Mouse (Mus musculus) intestine, embryonic 16.5 days (tissue): ENCODE results near the gene Havcr1. TPM values are rescaled to one million over a fixed set of nuclear protein-coding genes. Genes with fewer than 3 reads are reported as not detected.
A peak's percentile ranks its signal among the peaks of the same experiment; 100 is the strongest.
"Not testable (repeated sequence)": the region's sequence is repeated elsewhere in the genome, so short reads cannot be mapped to it uniquely, and the experiment has no call there.

Experiments
- ATAC-seq: fragments of 200-750 bp; cut with Nextera tagmentation; 2 replicates; pipeline ENCODE4 v1.8.0; 2017; ENCODE audit warnings: moderate TSS enrichment, moderate library complexity
- H3K27ac ChIP-seq: fragments of 300-500 bp; sonication (generic); 2 replicates; pipeline ENCODE4 v1.5.1; 2014; ENCODE audit warnings: mild to moderate bottlenecking, low read length
- H3K27me3 ChIP-seq: fragments of 300-500 bp; sonication (generic); replicated peaks from 2 replicates; pipeline ENCODE4 v1.6.1; 2014; ENCODE audit warnings: low read length, control low read depth, mixed read lengths; ENCODE audit not compliant: control insufficient read depth, insufficient read depth
- H3K36me3 ChIP-seq: fragments of 300-500 bp; sonication (generic); 2 replicates; pipeline ENCODE4 v1.6.1; 2014; ENCODE audit warnings: low read length, control low read depth; ENCODE audit not compliant: control insufficient read depth, insufficient read depth
- H3K4me1 ChIP-seq: fragments of 300-500 bp; sonication (generic); 2 replicates; pipeline ENCODE4 v1.6.1; 2014; ENCODE audit warnings: low read length, control low read depth, mixed read lengths; ENCODE audit not compliant: control insufficient read depth, insufficient read depth
- H3K4me2 ChIP-seq: fragments of 300-500 bp; sonication (generic); 2 replicates; pipeline ENCODE4 v1.6.1; 2014; ENCODE audit warnings: low read depth, low read length, control low read depth
- H3K4me3 ChIP-seq: fragments of 300-500 bp; sonication (generic); 2 replicates; pipeline ENCODE4 v1.5.1; 2014; ENCODE audit warnings: mild to moderate bottlenecking, low read length
- H3K9ac ChIP-seq: fragments of 300-500 bp; sonication (generic); 2 replicates; pipeline ENCODE4 v1.6.1; 2014; ENCODE audit warnings: low read depth, low read length
- H3K9me3 ChIP-seq: fragments of 300-500 bp; sonication (generic); 2 replicates; pipeline ENCODE4 v1.6.1; 2016; ENCODE audit warnings: low read length, control low read depth; ENCODE audit not compliant: control insufficient read depth
- WGBS: fragments of 180-500 bp; shearing (Covaris S2); extraction: QIAGEN DNeasy Blood & Tissue Kit; methylation state at CpG from one replicate; pipeline ENCODE4 v1.1.7; 2014; 5-methylcytosine and 5-hydroxymethylcytosine counted together
- polyA plus RNA-seq: library from polyadenylated mRNA; unstranded; fragments of >200 nt; fragmentation: Nextera tagmentation; extraction: Ambion mirVana; gene quantifications from 2 replicates; pipeline ENCODE4 v1.2.1, GENCODE M21; 2015

The Havcr1 gene
- 0.12 TPM in 1 of 2 replicates, not detected in the other for polyA plus RNA-seq

DNA sequence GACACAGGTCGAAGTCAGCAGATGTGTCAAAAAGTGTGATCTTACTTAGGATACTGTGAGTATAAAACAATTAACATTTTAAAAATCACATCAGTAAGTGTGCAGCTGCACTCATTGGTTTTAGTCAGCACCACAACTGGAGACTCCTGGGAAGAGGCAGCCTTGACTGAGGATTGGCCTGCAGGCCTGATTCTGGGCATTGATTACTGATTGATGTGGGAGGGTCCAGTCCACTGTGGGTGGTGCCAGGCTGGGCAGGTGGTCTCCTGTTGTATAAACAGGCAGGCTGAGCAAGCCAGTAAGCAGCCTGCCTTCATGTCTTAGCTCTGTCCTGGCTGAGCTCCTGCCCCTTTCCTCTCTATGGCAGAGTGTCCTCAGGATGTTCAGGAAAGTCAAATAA, at the start of gene Havcr1:
Gene Havcr1 (plus strand): TSS at position 5 of the 400 bp plus-strand sequence.
- 81% methylated on average over 1 of the region's 1 CpGs for WGBS
- H3K4me3 ChIP-seq, H3K36me3 ChIP-seq, H3K27me3 ChIP-seq, ATAC-seq, H3K27ac ChIP-seq, H3K9ac ChIP-seq, H3K4me1 ChIP-seq, H3K4me2 ChIP-seq, H3K9me3 ChIP-seq: not testable (repeated sequence)

DNA sequence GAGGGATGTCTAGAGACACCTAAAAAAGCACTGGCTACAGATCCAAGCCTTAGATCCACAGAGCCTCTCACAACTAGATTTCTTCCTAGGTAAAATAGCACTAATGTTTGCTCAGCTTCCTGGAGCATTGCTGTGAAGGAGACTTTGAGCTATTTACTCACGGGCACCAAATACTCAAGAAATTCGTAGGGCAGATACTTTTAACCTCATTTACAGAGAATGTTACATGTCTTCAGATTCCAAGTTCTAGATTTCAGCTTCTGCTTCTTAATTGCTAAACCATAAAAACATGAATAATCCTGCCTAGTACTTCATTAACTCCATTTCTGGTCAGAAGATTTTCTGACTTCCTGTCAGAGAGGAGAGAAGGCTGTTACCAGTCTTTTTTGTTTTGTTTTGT, 44.7 kb upstream of the Havcr1 start:
- Histone ChIP-seq H3K9ac (no peak overlapping the region), H3K27ac (no peak overlapping the region), H3K27me3 (no peaks in the 10 kb centered on the region), H3K9me3 (no peaks in the 10 kb centered on the region), H3K36me3 (no peaks in the 10 kb centered on the region), H3K4me2 (no peak overlapping the region), H3K4me3 (no peak overlapping the region), H3K4me1 (no peaks in the 10 kb centered on the region)
- ATAC-seq = no peak
- 74% methylated on average over 2 of the region's 2 CpGs for WGBS

DNA sequence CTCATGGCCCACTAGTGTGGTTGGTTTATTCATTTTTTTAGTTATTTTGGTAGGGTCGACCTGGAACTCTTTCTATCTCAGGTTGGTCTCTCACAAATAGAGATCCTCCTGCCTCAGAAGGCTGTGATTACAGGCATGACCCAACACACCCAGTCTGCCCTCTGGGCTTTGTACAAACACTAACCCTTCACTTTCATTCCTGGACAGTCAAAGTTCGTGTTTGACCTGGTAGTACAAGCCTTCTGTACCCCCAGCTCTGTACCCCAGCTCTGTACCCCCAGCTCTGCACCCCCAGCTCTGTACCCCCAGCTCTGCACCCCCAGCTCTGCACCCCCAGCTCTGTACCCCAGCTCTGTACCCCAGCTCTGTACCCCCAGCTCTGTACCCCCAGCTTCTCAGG, 39.0 kb upstream of the Havcr1 start:
- ATAC-seq, H3K9me3 ChIP-seq, H3K36me3 ChIP-seq, H3K4me2 ChIP-seq, H3K27ac ChIP-seq, H3K4me3 ChIP-seq, H3K4me1 ChIP-seq, H3K9ac ChIP-seq, H3K27me3 ChIP-seq: not testable (repeated sequence)
- 81% methylated on average over 2 of the region's 2 CpGs for WGBS

DNA sequence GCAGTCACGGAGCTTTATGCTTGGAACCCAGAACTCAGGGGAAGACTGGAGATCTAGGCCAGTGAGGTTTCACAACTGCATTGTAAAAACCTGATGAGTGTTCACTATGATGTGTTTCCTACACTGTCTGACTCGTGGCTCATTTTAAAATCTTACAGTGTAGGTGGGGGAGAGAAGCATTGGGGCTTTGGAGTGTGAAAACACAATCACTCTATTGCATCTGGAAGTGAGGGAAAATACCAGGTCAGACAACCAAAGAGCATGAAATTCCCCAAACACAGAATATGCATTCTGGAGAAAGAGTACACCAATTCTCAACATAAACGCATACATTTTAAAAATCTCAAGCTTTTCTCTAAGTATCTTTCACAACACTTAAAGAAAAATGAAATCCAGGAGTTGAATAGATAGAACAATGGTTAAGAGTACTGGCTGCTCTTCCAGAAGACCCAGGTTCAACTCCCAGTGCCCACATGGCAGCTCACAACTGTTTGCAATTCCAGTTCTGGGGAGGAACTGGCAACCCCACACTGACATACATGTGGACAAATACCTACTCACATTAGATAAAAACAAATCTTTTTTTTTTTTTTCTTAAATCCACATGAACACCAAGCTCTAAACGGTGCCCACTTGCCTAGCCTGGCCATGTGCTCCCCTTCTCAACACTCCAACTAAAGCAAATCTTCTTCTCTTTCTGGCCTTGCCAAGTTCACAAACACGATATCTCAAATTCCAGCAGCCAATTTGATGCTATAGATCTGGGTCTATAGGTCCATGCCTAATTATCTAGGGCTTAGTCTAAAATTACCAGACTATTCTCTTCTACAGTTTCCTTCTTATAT, 37.2 kb upstream of the Havcr1 start:
- H3K36me3 ChIP-seq = no peaks in the 10 kb centered on the region
- no peak overlapping the region for H3K9ac ChIP-seq
- H3K4me2 ChIP-seq = no peak overlapping the region
- H3K27ac ChIP-seq = no peak overlapping the region
- no peaks in the 10 kb centered on the region for H3K27me3 ChIP-seq
- H3K4me3 ChIP-seq = no peak overlapping the region
- H3K4me1 ChIP-seq = no peaks in the 10 kb centered on the region
- 76% methylated on average over 5 of the region's 5 CpGs for WGBS
- H3K9me3 ChIP-seq = no peaks in the 10 kb centered on the region; the same call in 1 of the 2 replicates
- no peak for ATAC-seq

DNA sequence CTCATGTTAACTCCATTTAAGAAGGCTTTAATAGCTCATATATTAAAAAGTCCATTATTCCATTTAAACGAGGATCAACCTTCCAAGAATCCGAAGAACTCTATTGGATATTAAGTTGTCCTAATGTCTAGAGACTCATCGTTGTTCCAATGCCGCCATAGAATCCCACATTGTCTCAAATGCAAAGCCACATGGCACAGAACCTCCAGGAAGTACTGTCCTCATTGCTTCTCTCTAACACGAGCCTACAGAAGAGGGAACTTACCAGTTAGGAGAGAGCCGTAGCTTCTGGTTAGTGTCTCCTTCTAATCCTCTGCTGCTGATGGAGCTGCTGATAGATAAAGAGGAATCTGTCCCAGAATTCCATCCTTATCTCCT, 36.6 kb upstream of the Havcr1 start:
- no peak overlapping the region for H3K27ac ChIP-seq
- H3K9me3 ChIP-seq = no peaks in the 10 kb centered on the region; the same call in 1 of the 2 replicates
- 83% methylated on average over 6 of the region's 6 CpGs for WGBS
- no peak overlapping the region for H3K9ac ChIP-seq
- ATAC-seq = no peak
- H3K27me3 ChIP-seq = no peaks in the 10 kb centered on the region
- H3K36me3 ChIP-seq = no peaks in the 10 kb centered on the region
- no peak overlapping the region for H3K4me2 ChIP-seq
- no peaks in the 10 kb centered on the region for H3K4me1 ChIP-seq
- no peak overlapping the region for H3K4me3 ChIP-seq

DNA sequence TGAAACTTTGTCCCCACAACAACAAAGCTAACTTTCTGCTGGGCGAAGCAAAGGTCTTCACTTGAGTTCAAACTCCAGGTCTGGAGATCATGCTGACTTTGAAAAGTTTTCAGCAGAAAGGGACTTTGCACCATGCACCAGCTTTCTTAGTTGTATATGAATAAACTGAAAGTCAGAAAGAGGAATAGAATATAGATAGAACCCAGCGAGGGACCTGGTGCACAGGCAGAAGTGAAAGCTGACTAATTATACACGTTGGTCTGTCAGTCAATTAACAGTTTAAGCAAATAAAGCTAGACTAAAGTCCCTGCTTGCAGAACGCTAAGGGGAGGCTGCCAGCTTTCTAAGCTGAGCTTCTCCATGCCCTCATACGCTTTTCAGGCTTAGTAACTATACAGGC, 36.0 kb upstream of the Havcr1 start:
- no peak overlapping the region for H3K27ac ChIP-seq
- no peaks in the 10 kb centered on the region for H3K4me1 ChIP-seq
- H3K4me2 ChIP-seq = no peak overlapping the region
- no peaks in the 10 kb centered on the region for H3K27me3 ChIP-seq
- H3K4me3 ChIP-seq = no peak overlapping the region
- ATAC-seq = 0 out of 2 replicates have a peak, but pooled peaks have one; percentile 31
- 70% methylated on average over 5 of the region's 5 CpGs for WGBS
- H3K9me3 ChIP-seq = no peaks in the 10 kb centered on the region; the same call in 1 of the 2 replicates
- no peak overlapping the region for H3K9ac ChIP-seq
- H3K36me3 ChIP-seq = no peaks in the 10 kb centered on the region

DNA sequence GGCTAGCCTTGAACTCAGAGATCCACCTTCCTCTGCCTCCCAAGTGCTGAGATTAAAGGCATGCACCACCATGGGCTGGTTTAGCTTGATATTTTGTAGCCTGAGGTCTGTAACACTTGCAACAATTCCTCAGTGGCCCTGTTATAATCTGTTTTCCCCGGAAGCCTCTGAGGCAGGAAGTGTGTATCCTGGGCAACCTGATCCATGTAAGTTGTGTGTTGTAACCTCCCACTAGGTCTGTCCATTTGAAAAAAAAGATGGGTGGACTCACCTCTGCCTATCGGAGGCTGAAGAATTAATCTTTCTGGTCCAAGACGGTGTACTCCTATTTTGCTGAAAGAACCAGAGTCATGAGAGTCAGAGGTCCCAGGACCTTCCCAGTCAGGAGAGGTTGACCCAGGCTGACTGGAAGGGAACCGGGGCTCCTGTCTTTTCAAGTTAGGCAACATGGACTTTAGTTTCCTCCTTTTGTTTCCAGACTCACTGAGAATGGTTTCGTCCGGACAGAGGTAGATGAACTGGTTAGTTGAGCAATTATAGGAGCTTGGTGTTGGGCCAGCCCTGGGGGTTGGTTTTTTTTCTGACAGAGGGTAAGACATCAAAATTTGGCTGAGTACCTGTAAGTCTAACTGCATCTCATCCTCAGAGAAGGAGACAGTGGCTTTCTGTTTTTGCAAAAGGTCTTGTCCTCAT, 28.1 kb upstream of the Havcr1 start, which contains the start of gene Timd2:
Gene Timd2 (minus strand): TSS at position 398 of the 693 bp plus-strand sequence.
- WGBS = 78% methylated on average over 6 of the region's 6 CpGs
- no peaks in the 10 kb centered on the region for H3K36me3 ChIP-seq
- H3K4me1 ChIP-seq = no peaks in the 10 kb centered on the region
- H3K9me3 ChIP-seq = no peaks in the 10 kb centered on the region
- H3K27me3 ChIP-seq = no peaks in the 10 kb centered on the region
- no peak for ATAC-seq
- H3K4me3 ChIP-seq = no peak within 1 kb of the TSS
- no peak within 1 kb of the TSS for H3K4me2 ChIP-seq
- H3K27ac ChIP-seq = no peak within 1 kb of the TSS
- H3K9ac ChIP-seq = no peak within 1 kb of the TSS

DNA sequence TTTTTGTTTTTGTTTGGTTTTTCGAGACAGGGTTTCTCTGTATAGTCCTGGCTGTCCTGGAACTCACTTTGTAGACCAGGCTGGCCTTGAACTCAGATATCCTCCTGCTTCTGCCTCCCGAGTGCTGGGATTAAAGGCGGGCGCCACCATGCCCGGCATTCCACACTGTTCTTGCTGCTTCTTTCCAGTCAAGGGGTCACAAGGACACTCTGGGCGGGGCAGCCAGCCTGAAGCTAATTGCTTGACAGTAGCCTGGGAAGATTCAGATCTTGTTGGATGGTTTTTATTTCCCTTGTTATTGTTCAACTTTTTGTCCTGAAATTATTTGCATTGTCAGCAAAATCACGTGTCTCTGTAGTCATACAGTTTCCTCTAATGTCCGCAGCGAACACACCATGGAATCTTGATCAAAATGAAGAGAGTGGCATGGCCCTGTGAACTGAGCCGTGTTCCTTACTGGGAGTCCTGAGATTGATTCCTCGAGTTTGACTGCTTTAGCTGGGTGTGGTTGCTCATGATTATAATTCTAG, 3.3 kb upstream of the Havcr1 start:
- Histone ChIP-seq H3K4me3 (no peak overlapping the region), H3K4me2 (no peak overlapping the region), H3K9me3 (no peaks in the 10 kb centered on the region), H3K36me3 (no peaks in the 10 kb centered on the region), H3K4me1 (no peaks in the 10 kb centered on the region), H3K27me3 (no peaks in the 10 kb centered on the region), H3K9ac (no peak overlapping the region), H3K27ac (no peak overlapping the region)
- ATAC-seq = no peak
- 82% methylated on average over 11 of the region's 11 CpGs for WGBS

DNA sequence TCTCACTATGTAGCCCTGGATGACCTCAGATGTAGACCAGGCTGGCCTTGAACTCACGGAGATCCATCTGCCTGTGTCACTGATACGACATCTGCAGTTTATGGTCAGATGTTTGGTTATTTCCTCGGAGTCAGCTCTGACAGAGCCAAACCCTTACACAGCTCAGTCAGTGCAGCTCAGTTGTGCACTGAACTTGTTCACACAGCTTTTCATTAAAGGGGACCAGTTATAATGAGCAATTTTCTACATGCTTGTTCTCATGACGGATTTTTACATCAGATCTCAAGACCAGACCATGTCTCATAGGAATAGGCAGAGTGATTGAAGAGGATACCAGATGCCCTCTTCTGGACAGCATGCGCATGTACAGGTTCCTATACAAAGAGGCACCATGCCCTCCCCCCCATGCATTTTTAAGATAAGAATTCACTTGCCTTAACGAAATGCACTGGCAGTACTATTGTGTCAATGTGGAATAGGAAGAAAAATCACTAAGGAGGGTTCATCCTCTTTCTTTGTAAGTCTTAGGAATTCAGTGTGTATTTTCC, 1.6 kb upstream of the Havcr1 start:
- no peak overlapping the region for H3K9ac ChIP-seq
- 55% methylated on average over 6 of the region's 6 CpGs for WGBS
- no peaks in the 10 kb centered on the region for H3K27me3 ChIP-seq
- H3K4me1 ChIP-seq = no peaks in the 10 kb centered on the region
- no peak overlapping the region for H3K27ac ChIP-seq
- H3K36me3 ChIP-seq = no peaks in the 10 kb centered on the region
- no peak overlapping the region for H3K4me2 ChIP-seq
- no peak overlapping the region for H3K4me3 ChIP-seq
- no peaks in the 10 kb centered on the region for H3K9me3 ChIP-seq
- ATAC-seq = no peak
